Mouse (Mus musculus): ENCODE results near the gene Ildr2.

- TF ChIP-seq MAX (IDR thresholded peaks at IDR 0.05; ENCODE audit: low read depth) (no peak), MYOG (IDR thresholded peaks at IDR 0.05; ENCODE audit: control insufficient read depth in 1 of 3, insufficient read depth in 1 of 3, insufficient read length in 2 of 3, low read depth in 2 of 3) (no peak), POLR2A (IDR thresholded peaks at IDR 0.05; ENCODE audit: insufficient read length, low read depth) (no peak), E2F4 (IDR thresholded peaks at IDR 0.05; ENCODE audit: insufficient read depth) (no peak)
These were observed 13.0 kb downstream of the Ildr2 start for GRCm38 (mm10) chr1:166266918-166267317.

Measured in myocyte (in vitro differentiated cells).